ENCODE assay signal across 8 mouse cellular contexts in genomic region chr5:115327610-115328548, GRCm38 (mm10). TPM values are rescaled to one million over a fixed set of nuclear protein-coding genes. Genes with fewer than 3 reads are reported as not detected.
A peak's percentile ranks its signal among the peaks of the same experiment; 100 is the strongest.
DNase-seq lines count a peak whose midpoint lies in the region; ATAC-seq and TF ChIP-seq lines count a peak whose summit lies in the region.

No protein-coding gene starts in this region.

- peak; percentile 39 for ATAC-seq in forebrain, embryonic 13.5 days
- peak; percentile 13; the same call in 1 of the 2 replicates for ATAC-seq in hindbrain, postnatal 0 days
- ATAC-seq in liver, postnatal 0 days = no peak

- H3K4me2 ChIP-seq in forebrain, embryonic 13.5 days = peak overlapping the region; percentile 91
- H3K4me2 ChIP-seq in hindbrain, postnatal 0 days (ENCODE audit: low read depth, low read length) = peak overlapping the region; percentile 83
- H3K4me2 ChIP-seq in liver, postnatal 0 days (ENCODE audit: low read depth, low read length) = peak overlapping the region; percentile 90

- peak overlapping the region; percentile 83 for H3K27ac ChIP-seq in forebrain, embryonic 13.5 days
- peak overlapping the region; percentile 90 for H3K27ac ChIP-seq in hindbrain, postnatal 0 days
- H3K27ac ChIP-seq in liver, postnatal 0 days (ENCODE audit: low read depth) = peak overlapping the region; percentile 61
- 0 out of 2 replicates have a peak overlapping the region, but pooled peaks have one; percentile 23 for H3K27ac ChIP-seq in olfactory bulb, adult 2 months (ENCODE audit: insufficient read depth, low read depth, low read length)

- H3K27me3 ChIP-seq in forebrain, embryonic 13.5 days = no peaks in the 10 kb centered on the region
- H3K27me3 ChIP-seq in hindbrain, postnatal 0 days (ENCODE audit: insufficient read depth, low read length) = no peaks in the 10 kb centered on the region
- no peaks in the 10 kb centered on the region for H3K27me3 ChIP-seq in liver, postnatal 0 days (ENCODE audit: insufficient read depth, low read length)

- TF ChIP-seq CTCF in brain, embryonic 14.5 days (IDR thresholded peaks at IDR 0.05; ENCODE audit: borderline replicate concordance, extremely low read depth, insufficient read depth, insufficient read length) = no peak
- TF ChIP-seq CTCF in hindbrain, postnatal 0 days (IDR thresholded peaks at IDR 0.05; ENCODE audit: low read depth) = no peak
- TF ChIP-seq CTCF in liver, postnatal 0 days (IDR thresholded peaks at IDR 0.05; ENCODE audit: low read depth) = no peak
- no peak for TF ChIP-seq CTCF in olfactory bulb, adult 2 months (IDR thresholded peaks at IDR 0.05; ENCODE audit: insufficient read depth, low read depth, low read length)

- peak overlapping the region; percentile 79 for H3K4me3 ChIP-seq in forebrain, embryonic 13.5 days
- peak overlapping the region; percentile 92 for H3K4me3 ChIP-seq in hindbrain, postnatal 0 days (ENCODE audit: low read length)
- H3K4me3 ChIP-seq in liver, postnatal 0 days (ENCODE audit: low read depth, low read length) = peak overlapping the region; percentile 85
- peak overlapping the region; percentile 57 for H3K4me3 ChIP-seq in olfactory bulb, adult 2 months (ENCODE audit: insufficient read depth, low read depth, low read length)

- peaks cover 35% of the 10 kb centered on the region for H3K36me3 ChIP-seq in forebrain, embryonic 13.5 days (ENCODE audit: poor library complexity, severe bottlenecking)
- H3K36me3 ChIP-seq in hindbrain, postnatal 0 days (ENCODE audit: insufficient read depth, low read length) = peaks cover 22% of the 10 kb centered on the region
- peaks cover 20% of the 10 kb centered on the region for H3K36me3 ChIP-seq in liver, postnatal 0 days (replicated peaks; ENCODE audit: insufficient read depth, low read length)

- DNase-seq in lung, adult 18-20 months = peak; percentile 26 to 28
- no peak for DNase-seq in lung, postnatal 36 days
- DNase-seq in brain, embryonic 14.5 days (ENCODE audit: low read depth) = peak; percentile 32
- peak; percentile 15 for DNase-seq in hindbrain, postnatal 0 days (ENCODE audit: low spot score)
- peak; percentile 60 for DNase-seq in liver, postnatal 0 days
- no peak for DNase-seq in adipocyte (ENCODE audit: low spot score)

- under 1% methylated on average over 53 of the region's 55 CpGs for WGBS in forebrain, embryonic 13.5 days
- WGBS in hindbrain, postnatal 0 days = under 1% methylated on average over 53 of the region's 55 CpGs
- under 1% methylated on average over 55 of the region's 55 CpGs for WGBS in liver, postnatal 0 days (ENCODE audit: insufficient replicate concordance)
- under 1% methylated on average over 53 of the region's 55 CpGs for WGBS in olfactory bulb, adult 2 months

- H3K4me1 ChIP-seq in forebrain, embryonic 13.5 days = peaks cover 24% of the 10 kb centered on the region
- peaks cover 19% of the 10 kb centered on the region for H3K4me1 ChIP-seq in hindbrain, postnatal 0 days (ENCODE audit: insufficient read depth, low read length)
- H3K4me1 ChIP-seq in liver, postnatal 0 days (ENCODE audit: insufficient read depth) = peaks cover 8% of the 10 kb centered on the region
- peaks cover 14% of the 10 kb centered on the region for H3K4me1 ChIP-seq in olfactory bulb, adult 2 months (ENCODE audit: control insufficient read depth, insufficient read depth, low read length)

- H3K9ac ChIP-seq in forebrain, embryonic 13.5 days = peak overlapping the region; percentile 93
- H3K9ac ChIP-seq in hindbrain, postnatal 0 days (replicated peaks; ENCODE audit: low read length) = peak overlapping the region; percentile 88
- H3K9ac ChIP-seq in liver, postnatal 0 days (replicated peaks) = peak overlapping the region; percentile 82

- no peak for TF ChIP-seq POLR2A in brain, embryonic 14.5 days (IDR thresholded peaks at IDR 0.05; ENCODE audit: borderline replicate concordance, extremely low read depth, insufficient read depth, insufficient read length, poor library complexity, severe bottlenecking)
- TF ChIP-seq POLR2A in olfactory bulb, adult 2 months (IDR thresholded peaks at IDR 0.05; ENCODE audit: insufficient read depth, low read depth, low read length) = no peak

- no peaks in the 10 kb centered on the region for H3K9me3 ChIP-seq in forebrain, embryonic 13.5 days (replicated peaks)
- no peaks in the 10 kb centered on the region for H3K9me3 ChIP-seq in hindbrain, postnatal 0 days (ENCODE audit: low read length)
- no peaks in the 10 kb centered on the region for H3K9me3 ChIP-seq in liver, postnatal 0 days (ENCODE audit: low read length)

- TF ChIP-seq EP300 in liver, postnatal 0 days (IDR thresholded peaks at IDR 0.05; ENCODE audit: low read depth) = no peak

RNA-seq across cellular contexts. Expression of gene Srsf9, which starts 0.9 kb away (rescaled TPM):
- 91.9 and 105 TPM in 2 replicates for polyA plus RNA-seq in brain, embryonic 14.5 days (2012; rRNA removed)
- 255 and 263 TPM in 2 replicates for polyA plus RNA-seq in forebrain, embryonic 13.5 days (2015; fragmentation: Nextera tagmentation; extraction: Ambion mirVana)
- 42.5 and 47.5 TPM in 2 replicates for total RNA-seq in hindbrain, postnatal 0 days (2014; rRNA removed)
- 119 and 127 TPM in 2 replicates for polyA plus RNA-seq in hindbrain, postnatal 0 days (2015; fragmentation: Nextera tagmentation; extraction: Ambion mirVana)
- 86.0 and 90.6 TPM in 2 replicates for polyA plus RNA-seq in liver, postnatal 0 days (2015; fragmentation: Nextera tagmentation; extraction: Ambion mirVana)
- polyA plus RNA-seq in olfactory bulb, adult 2 months (2012; ENCODE audit: insufficient read depth, insufficient read length, low replicate concordance, missing spikeins) = not detected in 2 replicates

RNA-seq across cellular contexts. Expression of gene Gatc, which starts 13.1 kb away (rescaled TPM):
- 26.7 and 36.9 TPM in 2 replicates for polyA plus RNA-seq in brain, embryonic 14.5 days (2012; rRNA removed)
- 31.8 and 34.1 TPM in 2 replicates for polyA plus RNA-seq in forebrain, embryonic 13.5 days (2015; fragmentation: Nextera tagmentation; extraction: Ambion mirVana)
- 22.4 and 25.1 TPM in 2 replicates for total RNA-seq in hindbrain, postnatal 0 days (2014; rRNA removed)
- polyA plus RNA-seq in hindbrain, postnatal 0 days (2015; fragmentation: Nextera tagmentation; extraction: Ambion mirVana) = 27.5 and 32.1 TPM in 2 replicates
- polyA plus RNA-seq in liver, postnatal 0 days (2015; fragmentation: Nextera tagmentation; extraction: Ambion mirVana) = 11.7 and 12.1 TPM in 2 replicates
- polyA plus RNA-seq in olfactory bulb, adult 2 months (2012; ENCODE audit: insufficient read depth, insufficient read length, low replicate concordance, missing spikeins) = not detected in 2 replicates

RNA-seq across cellular contexts. Expression of gene Triap1, which starts 13.1 kb away (rescaled TPM):
- polyA plus RNA-seq in brain, embryonic 14.5 days (2012; rRNA removed) = 25.6 and 30.3 TPM in 2 replicates
- 58.6 and 64.3 TPM in 2 replicates for polyA plus RNA-seq in forebrain, embryonic 13.5 days (2015; fragmentation: Nextera tagmentation; extraction: Ambion mirVana)
- total RNA-seq in hindbrain, postnatal 0 days (2014; rRNA removed) = 12.4 and 18.4 TPM in 2 replicates
- polyA plus RNA-seq in hindbrain, postnatal 0 days (2015; fragmentation: Nextera tagmentation; extraction: Ambion mirVana) = 59.2 and 61.6 TPM in 2 replicates
- polyA plus RNA-seq in liver, postnatal 0 days (2015; fragmentation: Nextera tagmentation; extraction: Ambion mirVana) = 20.3 and 24.2 TPM in 2 replicates
- not detected in 2 replicates for polyA plus RNA-seq in olfactory bulb, adult 2 months (2012; ENCODE audit: insufficient read depth, insufficient read length, low replicate concordance, missing spikeins)

RNA-seq across cellular contexts. Expression of gene Cox6a1, which starts 20.9 kb away (rescaled TPM):
- 1,091 and 1,648 TPM in 2 replicates for polyA plus RNA-seq in brain, embryonic 14.5 days (2012; rRNA removed)
- polyA plus RNA-seq in forebrain, embryonic 13.5 days (2015; fragmentation: Nextera tagmentation; extraction: Ambion mirVana) = 965 and 999 TPM in 2 replicates
- total RNA-seq in hindbrain, postnatal 0 days (2014; rRNA removed) = 1,147 and 1,391 TPM in 2 replicates
- 1,694 and 1,700 TPM in 2 replicates for polyA plus RNA-seq in hindbrain, postnatal 0 days (2015; fragmentation: Nextera tagmentation; extraction: Ambion mirVana)
- polyA plus RNA-seq in liver, postnatal 0 days (2015; fragmentation: Nextera tagmentation; extraction: Ambion mirVana) = 936 and 952 TPM in 2 replicates
- not detected in 2 replicates for polyA plus RNA-seq in olfactory bulb, adult 2 months (2012; ENCODE audit: insufficient read depth, insufficient read length, low replicate concordance, missing spikeins)

RNA-seq across cellular contexts. Expression of gene Dynll1, which starts 27.1 kb away (rescaled TPM):
- 602 and 608 TPM in 2 replicates for polyA plus RNA-seq in brain, embryonic 14.5 days (2012; rRNA removed)
- 1,571 and 1,757 TPM in 2 replicates for polyA plus RNA-seq in forebrain, embryonic 13.5 days (2015; fragmentation: Nextera tagmentation; extraction: Ambion mirVana)
- 184 and 239 TPM in 2 replicates for total RNA-seq in hindbrain, postnatal 0 days (2014; rRNA removed)
- 1,016 and 1,030 TPM in 2 replicates for polyA plus RNA-seq in hindbrain, postnatal 0 days (2015; fragmentation: Nextera tagmentation; extraction: Ambion mirVana)
- 388 and 399 TPM in 2 replicates for polyA plus RNA-seq in liver, postnatal 0 days (2015; fragmentation: Nextera tagmentation; extraction: Ambion mirVana)
- polyA plus RNA-seq in olfactory bulb, adult 2 months (2012; ENCODE audit: insufficient read depth, insufficient read length, low replicate concordance, missing spikeins) = 797 TPM in 1 of 2 replicates, not detected in the other

Comparison
In these comparisons a context has a peak if more than half of its experiments do, and no peak if none do; other contexts are left out.
1. DNase-seq: peak in lung, adult 18-20 months (2 of 2), brain, embryonic 14.5 days (single experiment), hindbrain, postnatal 0 days (single experiment) and liver, postnatal 0 days (single experiment); none in lung, postnatal 36 days (single experiment) and adipocyte (single experiment).
2. H3K27ac ChIP-seq: peak in every context shown above with its lines; median percentile 90 in hindbrain, postnatal 0 days; 83 in forebrain, embryonic 13.5 days; 61 in liver, postnatal 0 days; 23 in olfactory bulb, adult 2 months.
3. RNA of gene Gatc, which starts 13.1 kb away (polyA plus RNA-seq): 26.7 to 36.9 TPM in brain, embryonic 14.5 days, 31.8 to 34.1 TPM in forebrain, embryonic 13.5 days, 27.5 to 32.1 TPM in hindbrain, postnatal 0 days and 11.7 to 12.1 TPM in liver, postnatal 0 days; not detected in olfactory bulb, adult 2 months; every median in the first group is over 10 times any median in the second.
4. RNA of gene Triap1, which starts 13.1 kb away (polyA plus RNA-seq): 59.2 to 61.6 TPM in hindbrain, postnatal 0 days, 58.6 to 64.3 TPM in forebrain, embryonic 13.5 days, 25.6 to 30.3 TPM in brain, embryonic 14.5 days and 20.3 to 24.2 TPM in liver, postnatal 0 days; not detected in olfactory bulb, adult 2 months; every median in the first group is over 10 times any median in the second.
5. Peak in every context shown above with its lines, with median percentiles within 50 percentile points of each other: H3K4me2 ChIP-seq, H3K4me3 ChIP-seq and H3K9ac ChIP-seq.